Comparison of ENCODE assay signal across 14 mouse cellular contexts in the genomic region with DNA sequence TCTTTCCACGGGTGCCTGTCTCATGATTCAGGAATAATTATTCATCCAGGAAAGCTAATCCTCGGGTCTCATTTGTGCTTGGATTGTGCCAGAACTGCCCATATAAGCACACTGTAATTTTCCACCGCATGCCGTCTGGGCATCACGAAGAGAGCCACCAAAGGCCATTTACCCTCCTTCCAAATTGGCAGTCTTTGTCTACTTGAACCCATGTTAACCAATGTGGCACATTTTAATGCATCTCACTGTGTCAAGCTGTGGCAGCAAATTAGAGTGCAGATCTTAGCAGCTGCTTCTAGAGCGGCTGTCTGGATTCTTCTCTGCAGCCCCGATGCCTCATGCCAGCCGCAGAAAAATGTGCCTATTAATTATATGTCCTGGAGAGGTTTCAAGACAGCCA.
DNase-seq lines count a peak whose midpoint lies in the region; ATAC-seq lines count a peak whose summit lies in the region.
"Had no signal": no experiment of that assay in that cellular context is flagged by ENCODE, and none has a peak within 500 bp of the region (broad histone marks: within the 10 kb centered on the region; RNA-seq: fewer than 3 reads in every experiment).

No protein-coding gene starts in this region.

- no peak overlapping the region for H3K9ac ChIP-seq in hindbrain, embryonic 14.5 days
- H3K9ac ChIP-seq in hindbrain, embryonic 11.5 days (ENCODE audit: low read depth, low read length): no peak overlapping the region
- H3K9ac ChIP-seq in lung, embryonic 16.5 days (ENCODE audit: low read length): no peak overlapping the region
- no peak overlapping the region for H3K9ac ChIP-seq in stomach, embryonic 15.5 days
- H3K9ac ChIP-seq: embryonic facial prominence, embryonic 13.5 days; liver, embryonic 12.5 days had no signal

- H3K4me1 ChIP-seq in hindbrain, embryonic 14.5 days (replicated peaks; ENCODE audit: control insufficient read depth, insufficient read depth, low read length): no peaks in the 10 kb centered on the region
- H3K4me1 ChIP-seq in hindbrain, embryonic 11.5 days (replicated peaks; ENCODE audit: control insufficient read depth, insufficient read depth, low read length): no peaks in the 10 kb centered on the region
- H3K4me1 ChIP-seq in lung, embryonic 16.5 days (replicated peaks; ENCODE audit: control insufficient read depth, insufficient read depth, low read length): peaks cover 24% of the 10 kb centered on the region
- H3K4me1 ChIP-seq in stomach, embryonic 15.5 days: 0 out of 2 replicates have a peak, but pooled peaks cover 10% of the 10 kb centered on the region
- H3K4me1 ChIP-seq: liver, embryonic 12.5 days had no signal

- H3K9me3 ChIP-seq in hindbrain, embryonic 14.5 days (ENCODE audit: control insufficient read depth, low read length): no peaks in the 10 kb centered on the region
- H3K9me3 ChIP-seq in hindbrain, embryonic 11.5 days (ENCODE audit: control insufficient read depth, low read length): no peaks in the 10 kb centered on the region
- H3K9me3 ChIP-seq in lung, embryonic 16.5 days (ENCODE audit: control insufficient read depth, low read length): no peaks in the 10 kb centered on the region
- no peaks in the 10 kb centered on the region for H3K9me3 ChIP-seq in stomach, embryonic 15.5 days
- H3K9me3 ChIP-seq: embryonic facial prominence, embryonic 13.5 days; liver, embryonic 12.5 days had no signal

- WGBS in hindbrain, embryonic 14.5 days: 51% methylated on average over 8 of the region's 8 CpGs
- WGBS in hindbrain, embryonic 11.5 days: 87% methylated on average over 8 of the region's 8 CpGs
- 52% methylated on average over 8 of the region's 8 CpGs for WGBS in lung, embryonic 16.5 days
- WGBS in stomach, embryonic 15.5 days: 47% methylated on average over 8 of the region's 8 CpGs

- peak; percentile 67 to 74 for DNase-seq in cerebellum, postnatal 10 days
- DNase-seq in cerebellum, postnatal 36 days: no peak
- DNase-seq in hindbrain, embryonic 14.5 days (ENCODE audit: low spot score): peak; percentile 42
- DNase-seq in hindbrain, embryonic 11.5 days (ENCODE audit: low spot score): no peak
- no peak for DNase-seq in lung, adult 18-20 months
- no peak for DNase-seq in left cerebral cortex, adult 9 months (ENCODE audit: low spot score in 2 of 2)
- DNase-seq: cerebellum, adult 9-10 months; layer of hippocampus, postnatal 36 days; spleen, adult 18-20 months; thymus, adult 18-20 months had no signal

- no peak overlapping the region for H3K4me2 ChIP-seq in hindbrain, embryonic 14.5 days (replicated peaks)
- H3K4me2 ChIP-seq in hindbrain, embryonic 11.5 days (replicated peaks; ENCODE audit: low read depth, low read length): no peak overlapping the region
- no peak overlapping the region for H3K4me2 ChIP-seq in lung, embryonic 16.5 days (ENCODE audit: low read depth, low read length)
- no peak overlapping the region for H3K4me2 ChIP-seq in stomach, embryonic 15.5 days
- H3K4me2 ChIP-seq: embryonic facial prominence, embryonic 13.5 days; liver, embryonic 12.5 days had no signal

- H3K27me3 ChIP-seq in hindbrain, embryonic 14.5 days (ENCODE audit: control insufficient read depth, insufficient read depth, low read length): no peaks in the 10 kb centered on the region
- H3K27me3 ChIP-seq in hindbrain, embryonic 11.5 days (ENCODE audit: control insufficient read depth, insufficient read depth, low read length): no peaks in the 10 kb centered on the region
- no peaks in the 10 kb centered on the region for H3K27me3 ChIP-seq in lung, embryonic 16.5 days (ENCODE audit: control insufficient read depth, insufficient read depth, low read depth, low read length)
- H3K27me3 ChIP-seq in stomach, embryonic 15.5 days (replicated peaks): no peaks in the 10 kb centered on the region
- H3K27me3 ChIP-seq: embryonic facial prominence, embryonic 13.5 days; liver, embryonic 12.5 days had no signal

- no peak overlapping the region for H3K27ac ChIP-seq in hindbrain, embryonic 14.5 days
- H3K27ac ChIP-seq in hindbrain, embryonic 11.5 days (ENCODE audit: low read depth, low read length): no peak overlapping the region
- H3K27ac ChIP-seq in lung, embryonic 16.5 days (ENCODE audit: low read length): peak overlapping the region; percentile 61
- H3K27ac ChIP-seq in stomach, embryonic 15.5 days: peak overlapping the region; percentile 67
- H3K27ac ChIP-seq: embryonic facial prominence, embryonic 13.5 days; liver, embryonic 12.5 days had no signal

- H3K4me3 ChIP-seq in hindbrain, embryonic 14.5 days (replicated peaks; ENCODE audit: low read length): no peak overlapping the region
- H3K4me3 ChIP-seq in hindbrain, embryonic 11.5 days (ENCODE audit: low read depth, low read length): no peak overlapping the region
- H3K4me3 ChIP-seq in lung, embryonic 16.5 days (ENCODE audit: low read length): no peak overlapping the region
- H3K4me3 ChIP-seq in stomach, embryonic 15.5 days (replicated peaks): no peak overlapping the region
- H3K4me3 ChIP-seq: embryonic facial prominence, embryonic 13.5 days; liver, embryonic 12.5 days had no signal

- H3K36me3 ChIP-seq in hindbrain, embryonic 14.5 days (replicated peaks; ENCODE audit: control insufficient read depth, insufficient read depth): no peaks in the 10 kb centered on the region
- no peaks in the 10 kb centered on the region for H3K36me3 ChIP-seq in hindbrain, embryonic 11.5 days (ENCODE audit: control insufficient read depth, insufficient read depth, low read length)
- no peaks in the 10 kb centered on the region for H3K36me3 ChIP-seq in lung, embryonic 16.5 days (ENCODE audit: control insufficient read depth, insufficient read depth, low read length)
- no peaks in the 10 kb centered on the region for H3K36me3 ChIP-seq in stomach, embryonic 15.5 days
- H3K36me3 ChIP-seq: embryonic facial prominence, embryonic 13.5 days; liver, embryonic 12.5 days had no signal

- no peak; the same call in 1 of the 2 replicates for ATAC-seq in hindbrain, embryonic 14.5 days (ENCODE audit: low FRiP score)
- no peak for ATAC-seq in hindbrain, embryonic 11.5 days (ENCODE audit: low FRiP score)
- 0 out of 2 replicates have a peak, but pooled peaks have one; percentile 10 for ATAC-seq in lung, embryonic 16.5 days (ENCODE audit: low read depth)
- ATAC-seq in stomach, embryonic 15.5 days (ENCODE audit: insufficient read depth, low FRiP score, low read depth): no peak
- ATAC-seq: liver, embryonic 12.5 days had no signal

Comparison
In these comparisons a context has a peak if more than half of its experiments do, and no peak if none do; other contexts are left out.
1. DNase-seq: peak in cerebellum, postnatal 10 days (2 of 2) and hindbrain, embryonic 14.5 days (single experiment); none in cerebellum, postnatal 36 days (0 of 2), hindbrain, embryonic 11.5 days (single experiment), lung, adult 18-20 months (0 of 2) and left cerebral cortex, adult 9 months (0 of 2).
2. H3K27ac ChIP-seq: peak in lung, embryonic 16.5 days (single experiment) and stomach, embryonic 15.5 days (single experiment); none in hindbrain, embryonic 14.5 days (single experiment) and hindbrain, embryonic 11.5 days (single experiment).